Mouse (Mus musculus): ENCODE data around the gene Shc3.

DNA sequence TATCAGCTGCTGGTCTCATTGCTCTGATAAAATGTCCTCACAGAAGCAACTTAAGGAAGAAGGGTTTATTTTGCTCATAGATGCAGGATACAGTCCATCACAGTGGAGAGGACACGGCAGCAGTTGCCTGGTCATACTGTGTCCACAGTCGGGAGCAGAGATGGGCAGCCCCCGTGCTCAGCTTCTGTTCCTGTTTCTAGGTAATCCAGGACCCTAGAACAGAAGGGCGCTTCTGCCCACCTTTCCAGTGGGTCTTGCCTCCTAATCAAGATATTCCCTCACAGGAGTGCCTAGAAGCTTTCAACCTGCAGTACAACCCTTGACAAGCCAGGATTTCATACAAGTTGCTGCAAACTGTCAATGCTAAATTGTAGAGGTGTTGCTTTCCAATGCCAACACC lies 44.9 kb downstream of the Shc3 start:
- TF ChIP-seq CTCF (conservative IDR thresholded peaks at IDR 0.05; ENCODE audit: insufficient read depth, insufficient read length, low read depth, low read length) (no peak), POLR2A (IDR thresholded peaks at IDR 0.05; ENCODE audit: low read depth, low read length) (no peak)

Data from kidney, adult 2 months (tissue).